Mouse (Mus musculus): Measurements from ENCODE around the gene B9d2. TPM values are rescaled to one million over a fixed set of nuclear protein-coding genes. Genes with fewer than 3 reads are reported as not detected.
A peak's percentile ranks its signal among the peaks of the same experiment; 100 is the strongest.

The B9d2 gene
- polyA plus RNA-seq (2016; fragmentation: Nextera tagmentation; extraction: Ambion mirVana) = 29.0 and 33.9 TPM in 2 replicates

DNA sequence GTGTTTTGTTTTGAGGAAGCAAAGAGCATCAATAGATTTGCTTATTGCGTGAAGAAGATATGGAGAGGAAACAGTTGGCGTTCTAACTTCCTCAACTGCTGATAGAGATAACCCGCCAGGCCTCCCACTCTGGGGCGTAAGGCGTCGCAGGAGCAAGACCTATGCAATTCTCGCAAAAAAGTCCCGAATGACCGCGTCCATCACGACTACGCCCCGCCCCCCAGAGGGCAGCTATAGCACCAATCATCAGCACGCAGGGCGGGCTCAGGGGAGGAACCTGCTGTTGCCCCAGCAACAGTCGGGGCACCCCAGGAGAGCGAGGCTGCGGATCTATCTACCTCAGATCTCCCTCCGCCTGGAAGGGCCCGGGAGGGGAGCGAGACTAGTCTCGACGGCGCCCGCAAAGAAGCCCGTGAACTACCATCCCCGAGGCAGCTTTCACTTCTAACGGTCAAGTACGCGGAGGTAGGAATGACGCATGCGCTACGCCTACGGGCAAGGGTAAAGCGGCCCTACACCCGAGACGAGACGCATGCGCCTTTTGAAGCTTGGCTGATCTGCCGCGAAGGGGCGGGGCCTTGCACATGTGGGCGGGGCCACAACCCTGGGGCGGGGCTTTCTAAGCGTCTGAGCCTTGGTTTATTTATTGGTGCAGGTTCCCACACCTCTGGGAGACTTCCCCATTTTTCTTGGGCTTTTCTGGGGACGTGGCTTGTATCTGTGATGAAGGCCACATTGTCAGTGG is at the start of gene B9d2:
B9d2 (plus strand) TSS at position 267 of the 745 bp plus-strand sequence.
- Histone ChIP-seq H3K4me1 (peaks cover 14% of the 10 kb centered on the region), H3K9ac (replicated peaks) (peak within 1 kb of the TSS; percentile 25), H3K36me3 (0 out of 2 replicates have a peak, but pooled peaks cover 4% of the 10 kb centered on the region), H3K4me3 (peak within 1 kb of the TSS; percentile 49), H3K9me3 (no peaks in the 10 kb centered on the region), H3K4me2 (replicated peaks) (peak within 1 kb of the TSS; percentile 64), H3K27me3 (peaks cover 43% of the 10 kb centered on the region), H3K27ac (replicated peaks) (peak within 1 kb of the TSS; percentile 88)
- peak; percentile 97 for ATAC-seq (ENCODE audit: low FRiP score, low read depth)
- under 1% methylated on average over 46 of the region's 46 CpGs for WGBS

DNA sequence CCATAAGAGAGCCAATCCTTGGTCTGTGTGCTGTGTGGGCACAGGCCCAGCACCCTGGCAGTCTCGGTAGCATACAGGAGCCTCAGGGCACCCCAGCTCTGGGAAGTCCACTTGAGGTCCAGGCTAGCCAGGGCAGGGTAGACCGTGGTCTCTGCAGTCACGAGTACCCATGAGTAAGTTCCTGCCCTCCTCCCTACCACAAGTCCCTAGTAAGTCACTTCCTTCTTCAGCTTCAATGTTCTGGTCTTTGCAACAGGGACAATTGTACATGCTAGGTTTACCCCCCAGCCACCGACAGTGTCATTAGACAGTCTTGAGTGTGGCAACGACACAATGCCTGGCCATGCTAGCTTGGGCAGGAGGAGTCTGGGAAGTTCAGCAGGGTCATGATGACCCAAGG is 47.9 kb upstream of the B9d2 start:
- H3K4me3 ChIP-seq = no peak overlapping the region
- no peaks in the 10 kb centered on the region for H3K9me3 ChIP-seq
- peaks cover 15% of the 10 kb centered on the region for H3K27me3 ChIP-seq
- H3K4me1 ChIP-seq = peaks cover under 1% of the 10 kb centered on the region; the same call in 1 of the 2 replicates
- ATAC-seq (ENCODE audit: low FRiP score, low read depth) = no peak
- H3K27ac ChIP-seq (replicated peaks) = no peak overlapping the region
- peaks cover 53% of the 10 kb centered on the region for H3K36me3 ChIP-seq
- WGBS = 95% methylated on average over 5 of the region's 5 CpGs
- no peak overlapping the region for H3K9ac ChIP-seq (replicated peaks)
- no peak overlapping the region for H3K4me2 ChIP-seq (replicated peaks)

DNA sequence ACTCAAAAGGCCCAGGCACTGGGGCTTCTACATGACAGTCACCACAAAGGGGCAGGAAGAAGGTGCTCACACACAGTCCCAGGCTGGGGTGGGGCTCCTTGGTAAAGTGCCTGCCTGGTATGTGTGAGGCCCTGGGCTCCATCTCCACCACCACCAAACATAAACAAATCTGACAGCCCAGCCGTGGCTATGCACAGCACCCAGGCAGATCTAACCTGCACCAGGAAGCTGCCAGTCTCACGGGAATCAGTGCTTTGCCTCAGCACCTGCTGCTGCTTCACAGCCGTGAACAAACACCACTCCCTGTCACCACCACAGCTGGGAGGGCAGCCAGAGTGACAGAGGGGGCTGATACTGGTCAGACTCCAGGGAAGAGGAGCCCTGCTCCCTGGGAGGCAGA is 44.2 kb upstream of the B9d2 start:
- H3K9ac ChIP-seq (replicated peaks) = no peak overlapping the region
- no peak overlapping the region for H3K27ac ChIP-seq (replicated peaks)
- ATAC-seq (ENCODE audit: low FRiP score, low read depth) = no peak
- no peaks in the 10 kb centered on the region for H3K9me3 ChIP-seq
- H3K36me3 ChIP-seq = peaks cover 58% of the 10 kb centered on the region; the same call in 1 of the 2 replicates
- no peak overlapping the region for H3K4me3 ChIP-seq
- 82% methylated on average over 3 of the region's 3 CpGs for WGBS
- H3K4me2 ChIP-seq (replicated peaks) = no peak overlapping the region
- H3K4me1 ChIP-seq = no peaks in the 10 kb centered on the region
- H3K27me3 ChIP-seq = no peaks in the 10 kb centered on the region

DNA sequence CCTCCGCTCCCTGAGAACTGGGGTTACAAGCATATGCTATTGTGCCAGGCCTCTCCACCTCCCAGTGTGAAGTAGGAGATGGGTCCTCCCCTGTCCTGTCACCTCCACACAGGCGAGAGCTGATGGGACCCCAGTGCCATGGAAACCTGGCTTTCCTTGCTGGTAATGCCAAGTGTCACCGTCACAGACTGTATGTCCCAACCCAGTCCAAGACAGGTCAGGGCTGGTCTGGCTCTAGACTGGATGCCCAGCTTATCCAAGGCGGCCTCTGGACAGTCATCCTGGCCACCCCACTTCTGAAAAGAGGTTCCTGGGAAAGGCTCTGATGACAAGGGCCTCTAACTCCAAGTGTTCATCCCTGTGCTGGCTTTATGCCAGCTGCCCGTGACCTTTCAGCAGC is 43.5 kb upstream of the B9d2 start:
- no peak for ATAC-seq (ENCODE audit: low FRiP score, low read depth)
- no peak overlapping the region for H3K4me3 ChIP-seq
- H3K4me2 ChIP-seq (replicated peaks) = no peak overlapping the region
- H3K4me1 ChIP-seq = no peaks in the 10 kb centered on the region
- 89% methylated on average over 5 of the region's 5 CpGs for WGBS
- no peaks in the 10 kb centered on the region for H3K9me3 ChIP-seq
- H3K36me3 ChIP-seq = peaks cover 53% of the 10 kb centered on the region; the same call in 1 of the 2 replicates
- no peak overlapping the region for H3K9ac ChIP-seq (replicated peaks)
- H3K27ac ChIP-seq (replicated peaks) = no peak overlapping the region
- H3K27me3 ChIP-seq = no peaks in the 10 kb centered on the region

DNA sequence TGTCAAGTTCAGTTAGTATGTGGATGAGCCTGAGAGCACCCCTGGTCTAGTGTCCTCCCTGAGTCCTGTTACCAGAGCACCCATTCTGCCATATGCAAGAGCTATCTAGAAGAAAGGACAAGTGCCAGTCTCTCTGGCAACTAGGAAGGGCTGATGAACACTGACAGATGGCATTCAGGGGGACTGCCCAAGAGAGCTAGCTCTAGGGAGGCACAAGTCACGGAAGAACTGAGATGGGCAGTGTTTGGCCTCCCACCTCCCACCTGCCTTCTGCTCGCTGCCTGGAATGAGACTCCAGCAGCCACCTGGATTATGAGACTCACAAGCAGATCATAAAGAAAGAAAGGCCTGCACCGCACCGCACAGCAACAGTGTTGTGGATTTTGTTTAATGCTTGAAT is 40.8 kb upstream of the B9d2 start:
- Histone ChIP-seq H3K36me3 (peaks cover 44% of the 10 kb centered on the region; the same call in 1 of the 2 replicates), H3K27ac (replicated peaks) (no peak overlapping the region), H3K9me3 (no peaks in the 10 kb centered on the region), H3K27me3 (no peaks in the 10 kb centered on the region), H3K9ac (replicated peaks) (no peak overlapping the region), H3K4me1 (no peaks in the 10 kb centered on the region), H3K4me2 (replicated peaks) (no peak overlapping the region), H3K4me3 (no peak overlapping the region)
- no peak for ATAC-seq (ENCODE audit: low FRiP score, low read depth)
- WGBS = 92% methylated on average over 4 of the region's 4 CpGs

DNA sequence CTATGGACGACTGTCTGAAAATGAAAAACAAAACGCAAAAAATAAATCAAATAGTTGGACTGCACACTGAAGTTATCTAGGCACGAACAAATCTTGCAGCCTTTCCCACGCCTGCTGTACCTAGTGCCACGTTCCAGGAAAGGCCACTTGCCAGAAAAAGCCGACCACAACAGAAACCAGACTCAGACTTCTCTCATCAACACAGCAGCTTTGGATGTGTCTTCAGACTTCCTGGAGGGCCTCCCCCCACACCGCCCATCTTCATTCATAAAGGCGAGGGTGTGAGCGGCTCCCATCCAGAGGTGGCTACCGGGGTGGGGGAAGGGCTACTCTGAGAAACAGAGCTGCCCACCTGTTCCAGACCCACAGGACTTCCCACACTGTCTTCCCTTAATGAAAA is 36.4 kb upstream of the B9d2 start:
- H3K4me3 ChIP-seq = no peak overlapping the region
- no peak overlapping the region for H3K9ac ChIP-seq (replicated peaks)
- H3K36me3 ChIP-seq = peaks cover 18% of the 10 kb centered on the region; the same call in 1 of the 2 replicates
- H3K9me3 ChIP-seq = no peaks in the 10 kb centered on the region
- no peak overlapping the region for H3K27ac ChIP-seq (replicated peaks)
- no peaks in the 10 kb centered on the region for H3K27me3 ChIP-seq
- ATAC-seq (ENCODE audit: low FRiP score, low read depth) = no peak
- 82% methylated on average over 10 of the region's 10 CpGs for WGBS
- H3K4me1 ChIP-seq = peaks cover 5% of the 10 kb centered on the region; the same call in 1 of the 2 replicates
- no peak overlapping the region for H3K4me2 ChIP-seq (replicated peaks)

DNA sequence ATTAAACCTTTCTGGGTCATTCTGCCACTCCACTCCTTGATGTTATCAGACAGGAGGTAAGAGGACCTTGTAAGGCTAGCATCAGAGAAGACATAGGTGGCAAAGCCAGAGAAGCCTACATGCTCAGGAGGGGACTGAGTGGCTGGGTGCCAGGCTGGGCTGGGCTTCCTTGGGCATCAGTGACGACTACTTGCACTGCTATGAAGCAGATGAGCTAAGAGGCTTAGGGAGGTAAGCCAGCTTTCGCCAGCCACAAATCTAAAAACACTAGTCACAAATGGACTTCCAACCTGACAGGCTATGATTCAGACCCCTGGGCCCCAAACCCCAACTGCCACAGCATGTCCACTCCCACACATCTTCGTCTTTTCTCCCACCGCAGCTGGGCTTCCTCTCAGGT is 35.9 kb upstream of the B9d2 start:
- no peak overlapping the region for H3K27ac ChIP-seq (replicated peaks)
- ATAC-seq (ENCODE audit: low FRiP score, low read depth) = no peak
- no peak overlapping the region for H3K4me2 ChIP-seq (replicated peaks)
- 0 out of 2 replicates have a peak, but pooled peaks cover 17% of the 10 kb centered on the region for H3K36me3 ChIP-seq
- H3K27me3 ChIP-seq = no peaks in the 10 kb centered on the region
- no peaks in the 10 kb centered on the region for H3K9me3 ChIP-seq
- peaks cover 6% of the 10 kb centered on the region; the same call in 1 of the 2 replicates for H3K4me1 ChIP-seq
- no peak overlapping the region for H3K9ac ChIP-seq (replicated peaks)
- 77% methylated on average over 4 of the region's 4 CpGs for WGBS
- no peak overlapping the region for H3K4me3 ChIP-seq

DNA sequence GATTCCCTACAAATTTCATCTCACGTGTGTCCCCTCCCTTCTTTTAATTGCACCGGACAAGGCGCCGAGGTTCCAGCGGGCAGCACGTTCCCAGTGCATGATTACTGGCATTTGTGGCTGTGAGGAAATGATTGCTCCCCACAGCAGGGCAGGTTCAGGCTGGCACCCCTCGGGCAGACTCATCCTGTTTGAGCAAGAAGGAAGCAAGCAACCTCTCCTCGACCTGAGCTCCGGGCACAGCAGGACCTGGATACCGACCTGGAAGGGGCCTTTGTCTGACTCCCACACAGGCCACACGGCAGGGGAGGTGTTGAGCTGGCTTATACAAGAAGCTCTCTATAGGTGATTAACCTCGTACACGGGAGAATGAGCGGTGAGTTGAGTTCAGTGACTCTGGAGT is 35.5 kb upstream of the B9d2 start:
- ATAC-seq (ENCODE audit: low FRiP score, low read depth) = no peak
- no peak overlapping the region for H3K4me3 ChIP-seq
- WGBS = 46% methylated on average over 14 of the region's 14 CpGs
- H3K36me3 ChIP-seq = 0 out of 2 replicates have a peak, but pooled peaks cover 13% of the 10 kb centered on the region
- no peak overlapping the region for H3K9ac ChIP-seq (replicated peaks)
- no peak overlapping the region for H3K4me2 ChIP-seq (replicated peaks)
- H3K4me1 ChIP-seq = peaks cover 6% of the 10 kb centered on the region; the same call in 1 of the 2 replicates
- H3K9me3 ChIP-seq = no peaks in the 10 kb centered on the region
- no peak overlapping the region for H3K27ac ChIP-seq (replicated peaks)
- no peaks in the 10 kb centered on the region for H3K27me3 ChIP-seq

DNA sequence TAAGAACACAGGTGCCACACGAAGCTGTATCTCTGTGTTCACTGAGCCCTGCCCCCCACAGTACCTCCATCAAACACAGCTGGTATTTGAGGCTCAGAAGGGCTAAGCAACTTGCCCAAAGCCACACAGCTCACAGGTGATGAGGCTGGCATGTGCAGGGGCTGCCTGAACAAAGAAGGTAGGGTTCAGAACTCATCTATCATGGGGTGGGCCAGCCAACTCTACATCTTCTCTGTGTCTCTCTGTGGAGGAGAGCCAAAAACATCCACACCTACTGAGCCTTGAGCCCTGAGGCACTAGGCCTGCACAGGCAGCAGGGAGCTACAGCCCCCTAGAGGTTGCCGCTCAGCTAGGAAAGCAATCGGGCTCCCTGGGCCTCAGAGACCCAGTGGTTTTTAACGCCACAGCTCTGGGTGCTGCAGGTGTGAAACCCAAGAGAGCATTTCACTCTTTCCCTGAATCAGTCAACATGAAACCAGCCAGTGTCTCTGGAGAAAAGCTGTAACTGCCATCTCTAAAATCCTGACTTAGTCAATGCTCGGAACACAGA is 32.9 kb upstream of the B9d2 start:
- H3K36me3 ChIP-seq = 0 out of 2 replicates have a peak, but pooled peaks cover 5% of the 10 kb centered on the region
- no peaks in the 10 kb centered on the region for H3K9me3 ChIP-seq
- 66% methylated on average over 5 of the region's 5 CpGs for WGBS
- H3K27me3 ChIP-seq = no peaks in the 10 kb centered on the region
- no peak overlapping the region for H3K4me3 ChIP-seq
- H3K27ac ChIP-seq (replicated peaks) = no peak overlapping the region
- no peak for ATAC-seq (ENCODE audit: low FRiP score, low read depth)
- no peak overlapping the region for H3K9ac ChIP-seq (replicated peaks)
- peaks cover 6% of the 10 kb centered on the region; the same call in 1 of the 2 replicates for H3K4me1 ChIP-seq
- H3K4me2 ChIP-seq (replicated peaks) = no peak overlapping the region

DNA sequence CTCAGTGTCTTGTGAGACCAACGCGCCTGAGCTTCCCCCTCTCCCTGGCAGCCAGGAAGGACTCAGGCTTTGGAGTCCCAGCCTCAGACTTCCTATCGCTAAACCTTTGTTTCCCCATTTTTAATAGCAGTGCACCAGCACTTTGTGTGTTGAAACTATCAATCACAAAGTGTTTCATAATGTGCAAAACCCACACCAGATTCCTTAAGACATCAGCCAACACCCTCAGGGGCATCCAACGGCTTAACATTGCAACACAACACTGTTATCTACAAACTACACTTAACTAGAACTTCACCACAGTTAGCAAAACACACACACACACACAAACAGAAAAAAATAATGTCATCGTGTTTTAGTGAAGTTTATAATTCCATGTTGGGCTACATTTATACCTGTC is 30.7 kb upstream of the B9d2 start:
- 77% methylated on average over 5 of the region's 5 CpGs for WGBS
- H3K4me3 ChIP-seq = no peak overlapping the region
- ATAC-seq (ENCODE audit: low FRiP score, low read depth) = no peak

DNA sequence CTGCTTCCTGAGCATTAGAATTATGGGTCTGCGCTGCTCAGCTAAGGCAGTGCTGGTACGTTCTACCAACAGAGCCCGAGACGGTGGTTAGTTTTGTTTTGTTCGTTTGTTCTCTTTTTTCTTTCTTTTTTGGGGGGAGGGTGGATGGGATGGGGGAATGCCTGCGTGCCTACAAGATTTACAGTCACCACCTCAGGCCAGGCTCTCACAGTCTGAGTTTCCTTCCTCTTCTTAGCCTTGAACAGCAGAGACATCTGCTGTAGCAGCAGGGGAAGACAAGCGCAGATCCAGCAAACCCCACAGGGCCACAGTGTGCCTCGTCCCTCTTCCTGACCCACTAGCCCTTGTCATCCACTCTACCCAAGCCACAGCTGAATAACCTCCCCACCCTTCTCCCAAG is 29.3 kb upstream of the B9d2 start:
- Histone ChIP-seq H3K27ac (replicated peaks) (no peak overlapping the region), H3K9ac (replicated peaks) (no peak overlapping the region), H3K4me3 (no peak overlapping the region), H3K27me3 (no peaks in the 10 kb centered on the region), H3K9me3 (no peaks in the 10 kb centered on the region), H3K36me3 (no peaks in the 10 kb centered on the region), H3K4me2 (replicated peaks) (no peak overlapping the region), H3K4me1 (peaks cover 6% of the 10 kb centered on the region; the same call in 1 of the 2 replicates)
- WGBS = 92% methylated on average over 8 of the region's 8 CpGs
- ATAC-seq (ENCODE audit: low FRiP score, low read depth) = no peak

More for the DNA sequence above, 30.7 kb upstream of the B9d2 start:
- H3K27ac ChIP-seq (replicated peaks) = no peak overlapping the region
- peaks cover 6% of the 10 kb centered on the region; the same call in 1 of the 2 replicates for H3K4me1 ChIP-seq
- no peaks in the 10 kb centered on the region for H3K27me3 ChIP-seq
- H3K9me3 ChIP-seq = no peaks in the 10 kb centered on the region
- no peak overlapping the region for H3K4me2 ChIP-seq (replicated peaks)
- H3K36me3 ChIP-seq = 0 out of 2 replicates have a peak, but pooled peaks cover 4% of the 10 kb centered on the region
- no peak overlapping the region for H3K9ac ChIP-seq (replicated peaks)

DNA sequence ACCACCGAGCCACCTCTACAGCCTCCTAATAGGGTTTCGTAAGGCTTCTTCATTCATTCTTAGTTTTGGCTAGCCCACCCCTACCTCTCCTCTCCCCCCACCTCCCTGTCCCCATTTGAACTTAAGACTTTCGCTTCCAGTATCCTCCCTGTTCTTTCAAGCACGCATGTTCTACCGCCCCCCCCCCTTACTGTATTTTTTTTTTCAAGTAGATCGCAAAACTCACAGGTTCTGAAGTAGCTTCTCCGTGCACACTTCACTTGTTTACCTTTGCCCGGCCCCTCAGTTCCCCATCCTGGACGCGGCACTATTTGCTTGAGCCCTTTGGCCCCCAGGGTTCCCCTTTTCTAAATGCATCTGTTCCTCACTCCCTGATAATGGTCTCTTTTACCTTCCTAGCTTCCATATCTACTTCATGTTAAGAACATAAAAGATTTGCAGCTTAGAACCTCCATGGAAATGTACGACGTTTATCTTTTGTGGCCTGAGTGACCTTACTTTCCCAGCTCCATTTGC is 28.3 kb upstream of the B9d2 start:
- ATAC-seq (ENCODE audit: low FRiP score, low read depth) = no peak
- no peaks in the 10 kb centered on the region for H3K27me3 ChIP-seq
- H3K36me3 ChIP-seq = no peaks in the 10 kb centered on the region
- H3K9me3 ChIP-seq = no peaks in the 10 kb centered on the region
- H3K4me2 ChIP-seq (replicated peaks) = no peak overlapping the region
- 96% methylated on average over 12 of the region's 12 CpGs for WGBS
- H3K4me1 ChIP-seq = peaks cover 10% of the 10 kb centered on the region
- no peak overlapping the region for H3K27ac ChIP-seq (replicated peaks)
- no peak overlapping the region for H3K4me3 ChIP-seq
- H3K9ac ChIP-seq (replicated peaks) = no peak overlapping the region
